Mouse (Mus musculus) layer of hippocampus, adult 8-10 months (tissue): Measurements from ENCODE around the gene Klk1b5. TPM values are rescaled to one million over a fixed set of nuclear protein-coding genes. Genes with fewer than 3 reads are reported as not detected.

Experiments
- DNase-seq, 2 experiments: peaks; one replicate each; pipeline ENCODE4 v3.0.0; 2022; ENCODE audit warnings: low spot score in 2 of 2
- total RNA-seq, 4 experiments: library from RNA; stranded (reverse); gene quantifications; 2 replicates each; pipeline ENCODE4 v1.2.4; 2022

The Klk1b5 gene
- total RNA-seq, 4 experiments from 2014 or later, result not detected

GRCm38 (mm10) chr7:44253023-44253616, 37.4 kb downstream of the Klk1b5 start:
- no peak for DNase-seq

- no peak for DNase-seq
These were observed 39.2 kb downstream of the Klk1b5 start for GRCm38 (mm10) chr7:44254930-44255329.

- DNase-seq, result no peak
These were observed 41.5 kb downstream of the Klk1b5 start, which contains the start of gene Acp4 for GRCm38 (mm10) chr7:44257278-44257677. TSS of gene Acp4 (minus strand) at chr7:44257378.

GRCm38 (mm10) chr7:44260410-44260809, 44.7 kb downstream of the Klk1b5 start:
- DNase-seq, result no peak

GRCm38 (mm10) chr7:44261147-44261546, 45.4 kb downstream of the Klk1b5 start, which contains the start of gene Gm15517:
TSS of gene Gm15517 (plus strand) at chr7:44261447.
- DNase-seq, result no peak

GRCm38 (mm10) chr7:44262791-44263643, 47.3 kb downstream of the Klk1b5 start:
- peak; percentile 91 to 98 for DNase-seq

- no peak for DNase-seq
These were observed 52.4 kb downstream of the Klk1b5 start for GRCm38 (mm10) chr7:44268117-44268516.

- DNase-seq, result no peak
These were observed 53.7 kb downstream of the Klk1b5 start for GRCm38 (mm10) chr7:44269397-44269796.

Other genes starting within 250 kb of the Klk1b5 start
- gene Klk1b1, start 249.2 kb upstream of the Klk1b5 start, total RNA-seq, result not detected
- gene Klk1b9, start 239.9 kb upstream of the Klk1b5 start, total RNA-seq, result not detected
- gene Klk1b11, start 220.1 kb upstream of the Klk1b5 start, total RNA-seq, result not detected
- not detected for gene Klk1b26, start 203.8 kb upstream of the Klk1b5 start, total RNA-seq
- not detected for gene Klk1b27, start 163.7 kb upstream of the Klk1b5 start, total RNA-seq
- not detected for gene Klk1b21, start 113.6 kb upstream of the Klk1b5 start, total RNA-seq
- gene Klk1b22, start 103.3 kb upstream of the Klk1b5 start, total RNA-seq, result not detected
- gene Klk1b16, start 79.2 kb upstream of the Klk1b5 start, total RNA-seq, result not detected
- not detected for gene Klk1b24, start 27.7 kb upstream of the Klk1b5 start, total RNA-seq
- gene Klk1b3, start 17.8 kb upstream of the Klk1b5 start, total RNA-seq, result not detected
- not detected for gene Klk1b4, start 8.5 kb upstream of the Klk1b5 start, total RNA-seq
- not detected for gene Klk1, start 9.4 kb downstream of the Klk1b5 start, total RNA-seq
- not detected for gene Gm36864, start 20.2 kb downstream of the Klk1b5 start, total RNA-seq
- gene 1700028J19Rik, start 30.8 kb downstream of the Klk1b5 start, total RNA-seq, result 1 to 10 TPM; 1.3 to 2.4 (median 1.7) TPM
- 10 to 100 TPM; 76.7 to 94.0 (median 85.5) TPM for gene 2410002F23Rik, start 30.8 kb downstream of the Klk1b5 start, total RNA-seq
- not detected for gene Acp4, start 41.4 kb downstream of the Klk1b5 start, total RNA-seq
- gene Gm15517, start 45.5 kb downstream of the Klk1b5 start, total RNA-seq, result not detected
- 1 to 10 TPM; 3.6 to 4.2 (median 3.6) TPM for gene Clec11a, start 91.0 kb downstream of the Klk1b5 start, total RNA-seq
- gene Shank1, start 94.3 kb downstream of the Klk1b5 start, total RNA-seq, result 100 to 1,000 TPM; 568 to 623 (median 583) TPM
- 10 to 100 TPM; 82.9 to 94.7 (median 87.0) TPM for gene Syt3, start 168.2 kb downstream of the Klk1b5 start, total RNA-seq
- 1 to 10 TPM; 2.2 to 4.3 (median 2.8) TPM for gene 1700008O03Rik, start 169.9 kb downstream of the Klk1b5 start, total RNA-seq
- gene Lrrc4b, start 213.1 kb downstream of the Klk1b5 start, total RNA-seq, result 100 to 1,000 TPM; 278 to 302 (median 291) TPM
- gene Aspdh, start 249.4 kb downstream of the Klk1b5 start, total RNA-seq, result 10 to 100 TPM; 11.1 to 13.6 (median 12.4) TPM